ENCODE assay signal across 10 mouse cellular contexts in the genomic region with DNA sequence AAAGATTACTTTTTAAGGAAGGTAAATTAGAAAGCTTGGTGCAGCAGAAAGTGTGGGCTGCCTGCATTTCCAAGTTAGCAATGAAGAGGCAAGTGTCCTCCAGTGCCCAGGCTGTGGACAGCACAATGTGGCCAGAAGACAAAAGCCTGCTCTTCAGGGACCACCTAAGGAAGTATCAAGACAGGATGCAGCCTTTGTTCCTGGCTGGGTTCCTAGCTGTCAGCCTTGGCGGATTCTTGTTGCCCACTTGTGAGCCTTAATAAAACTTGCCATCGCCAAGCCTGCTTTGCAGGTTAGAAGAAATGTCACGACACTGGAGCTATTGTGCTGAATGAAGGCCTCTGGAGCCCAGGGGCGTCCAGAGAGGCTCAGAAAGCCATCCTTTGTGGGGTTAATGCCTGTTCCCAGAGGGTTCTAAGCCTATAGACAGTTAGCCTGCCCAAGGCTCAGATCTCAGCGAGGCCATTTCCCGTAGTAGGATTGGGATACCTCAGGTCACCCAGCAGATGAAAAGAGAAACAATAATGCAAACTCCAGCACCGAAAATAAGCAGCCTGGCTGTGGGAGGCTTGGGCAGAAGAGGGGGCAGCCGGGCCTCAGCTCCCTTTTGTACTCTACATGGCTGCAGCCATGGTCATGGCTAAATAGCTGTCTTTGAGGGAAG.
DNase-seq lines count a peak whose midpoint lies in the region; ATAC-seq and TF ChIP-seq lines count a peak whose summit lies in the region.
"Had no signal": no experiment of that assay in that cellular context is flagged by ENCODE, and none has a peak within 500 bp of the region (broad histone marks: within the 10 kb centered on the region; RNA-seq: fewer than 3 reads in every experiment).

No protein-coding gene starts in this region.

- H3K27me3 ChIP-seq in embryonic facial prominence, embryonic 15.5 days = no peaks in the 10 kb centered on the region
- H3K27me3 ChIP-seq in hindbrain, postnatal 0 days (ENCODE audit: insufficient read depth, low read length) = no peaks in the 10 kb centered on the region
- no peaks in the 10 kb centered on the region for H3K27me3 ChIP-seq in midbrain, postnatal 0 days (ENCODE audit: insufficient read depth, low read length)

- no peak for ATAC-seq in embryonic facial prominence, embryonic 15.5 days (ENCODE audit: insufficient number of reproducible peaks, low FRiP score, low TSS enrichment, low read depth)
- peak; percentile 48; the same call in 1 of the 2 replicates for ATAC-seq in hindbrain, postnatal 0 days
- 0 out of 2 replicates have a peak, but pooled peaks have one; percentile 10 for ATAC-seq in midbrain, postnatal 0 days (ENCODE audit: low FRiP score)

- no peak for TF ChIP-seq CTCF in left cerebral cortex, adult 2 months (IDR thresholded peaks at IDR 0.05)
- no peak for TF ChIP-seq CTCF in hindbrain, postnatal 0 days (IDR thresholded peaks at IDR 0.05; ENCODE audit: low read depth)
- no peak for TF ChIP-seq CTCF in midbrain, postnatal 0 days (IDR thresholded peaks at IDR 0.05)

- peak overlapping the region; percentile 24 for H3K4me2 ChIP-seq in embryonic facial prominence, embryonic 15.5 days (replicated peaks)
- peak overlapping the region; percentile 18; the same call in 1 of the 2 replicates for H3K4me2 ChIP-seq in hindbrain, postnatal 0 days (ENCODE audit: low read depth, low read length)
- no peak overlapping the region; the same call in 1 of the 2 replicates for H3K4me2 ChIP-seq in midbrain, postnatal 0 days (ENCODE audit: low read depth, low read length, poor library complexity, severe bottlenecking)

- intact Hi-C loops in left cerebral cortex, adult 2 months (cut with DNase I) = loop anchor here (5.0 kb wide), 1 partner anchor 176 kb away; no protein-coding TSS in a partner anchor
- intact Hi-C loops in left cerebral cortex, postnatal 4 days (cut with DNase I) = loop anchor here (5.0 kb wide), 1 partner anchor 176 kb away; no protein-coding TSS in a partner anchor
- intact Hi-C loops in left cerebral cortex, postnatal 14 days (cut with DNase I) = loop anchor here (5.0 kb wide), 1 partner anchor 161 kb away; no protein-coding TSS in a partner anchor

- no peaks in the 10 kb centered on the region for H3K36me3 ChIP-seq in embryonic facial prominence, embryonic 15.5 days
- H3K36me3 ChIP-seq in hindbrain, postnatal 0 days (ENCODE audit: insufficient read depth, low read length) = no peaks in the 10 kb centered on the region
- H3K36me3 ChIP-seq in midbrain, postnatal 0 days (ENCODE audit: insufficient read depth, low read length) = no peaks in the 10 kb centered on the region

- WGBS in embryonic facial prominence, embryonic 15.5 days = 25% methylated on average over 8 of the region's 8 CpGs
- WGBS in hindbrain, postnatal 0 days = 19% methylated on average over 8 of the region's 8 CpGs
- WGBS in midbrain, postnatal 0 days = 13% methylated on average over 8 of the region's 8 CpGs

- H3K4me1 ChIP-seq in embryonic facial prominence, embryonic 15.5 days = peaks cover 20% of the 10 kb centered on the region
- H3K4me1 ChIP-seq in hindbrain, postnatal 0 days (ENCODE audit: insufficient read depth, low read length) = peaks cover 14% of the 10 kb centered on the region
- peaks cover 15% of the 10 kb centered on the region for H3K4me1 ChIP-seq in midbrain, postnatal 0 days (ENCODE audit: insufficient read depth, low read length)

- peak overlapping the region; percentile 66; the same call in 1 of the 2 replicates for H3K27ac ChIP-seq in left cerebral cortex, adult 2 months
- peak overlapping the region; percentile 79 for H3K27ac ChIP-seq in embryonic facial prominence, embryonic 15.5 days (replicated peaks)
- peak overlapping the region; percentile 45 for H3K27ac ChIP-seq in hindbrain, postnatal 0 days
- peak overlapping the region; percentile 59 for H3K27ac ChIP-seq in midbrain, postnatal 0 days (ENCODE audit: low read depth, low read length)

- no peaks in the 10 kb centered on the region for H3K9me3 ChIP-seq in embryonic facial prominence, embryonic 15.5 days (replicated peaks)
- H3K9me3 ChIP-seq in hindbrain, postnatal 0 days (ENCODE audit: low read length) = no peaks in the 10 kb centered on the region
- H3K9me3 ChIP-seq in midbrain, postnatal 0 days (ENCODE audit: low read length) = no peaks in the 10 kb centered on the region

- H3K9ac ChIP-seq in embryonic facial prominence, embryonic 15.5 days = no peak overlapping the region
- H3K9ac ChIP-seq in hindbrain, postnatal 0 days (replicated peaks; ENCODE audit: low read length) = no peak overlapping the region
- no peak overlapping the region for H3K9ac ChIP-seq in midbrain, postnatal 0 days (replicated peaks; ENCODE audit: low read length, poor library complexity, severe bottlenecking)

- H3K4me3 ChIP-seq in left cerebral cortex, adult 2 months = no peak overlapping the region
- no peak overlapping the region for H3K4me3 ChIP-seq in embryonic facial prominence, embryonic 15.5 days (replicated peaks)
- H3K4me3 ChIP-seq in hindbrain, postnatal 0 days (ENCODE audit: low read length) = no peak overlapping the region
- H3K4me3 ChIP-seq in midbrain, postnatal 0 days (ENCODE audit: low read depth, low read length) = no peak overlapping the region

- DNase-seq in left cerebral cortex, adult 2 months (ENCODE audit: extremely low spot score in 1 of 2, low spot score in 2 of 2) = no peak
- DNase-seq in left cerebral cortex, postnatal 4 days = no peak
- no peak for DNase-seq in hindbrain, postnatal 0 days (ENCODE audit: low spot score)
- DNase-seq in midbrain, postnatal 0 days (ENCODE audit: low spot score) = no peak
- DNase-seq in left cerebral cortex, postnatal 14 days (ENCODE audit: low spot score in 2 of 2) = no peak
- no peak for DNase-seq in urinary bladder, postnatal 25 days (ENCODE audit: low spot score)
- DNase-seq in cerebellum, adult 9-10 months = no peak
- DNase-seq: kidney, postnatal 14 days; thymus, postnatal 14 days had no signal
